ENCODE assay signal across 8 mouse cellular contexts in the genomic region with DNA sequence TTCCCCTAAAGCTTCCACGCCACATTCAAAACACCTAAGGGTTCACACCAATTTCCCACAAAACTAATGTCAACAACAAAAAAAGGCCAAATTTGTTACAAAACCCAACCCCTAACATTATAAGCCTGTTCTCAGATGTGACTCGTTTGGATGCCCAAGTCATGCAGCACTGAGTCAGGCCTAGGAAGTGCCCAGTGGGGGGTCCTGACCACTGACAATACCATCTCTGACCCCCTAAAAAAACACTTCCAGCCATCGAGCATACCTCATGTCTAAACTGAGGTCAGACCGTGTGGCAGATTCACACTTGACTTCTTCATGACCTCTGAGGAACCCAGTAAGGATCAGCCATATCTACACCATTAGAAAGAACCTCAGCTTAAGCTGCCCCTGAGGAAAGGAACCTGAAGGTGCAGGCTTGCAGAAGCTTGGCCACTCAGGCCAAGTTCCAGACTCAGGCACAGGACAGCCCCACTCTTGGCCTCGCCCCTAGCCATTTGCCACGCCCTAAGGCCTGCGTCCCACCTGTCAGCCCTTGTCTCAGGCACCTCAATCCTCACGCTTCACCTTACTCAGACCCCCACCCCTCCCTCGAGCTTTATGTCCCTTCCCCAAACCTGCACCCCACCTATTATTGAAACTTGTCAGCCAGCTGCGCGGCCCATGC. TPM values are rescaled to one million over a fixed set of nuclear protein-coding genes. Genes with fewer than 3 reads are reported as not detected.
DNase-seq lines count a peak whose midpoint lies in the region; ATAC-seq and TF ChIP-seq lines count a peak whose summit lies in the region.

No protein-coding gene starts in this region.

- peak overlapping the region; percentile 17 for H3K27ac ChIP-seq in kidney, adult 2 months (ENCODE audit: insufficient read depth, low read depth, low read length)
- H3K27ac ChIP-seq in heart, embryonic 15.5 days, result peak overlapping the region; percentile 84

- no peak for DNase-seq in kidney, adult 2 months
- DNase-seq in kidney, adult 18-20 months, result no peak
- peak; percentile 25 for DNase-seq in adipocyte (ENCODE audit: low spot score)
- DNase-seq in layer of hippocampus, adult 8-10 months (ENCODE audit: low spot score in 2 of 2), result no peak
- no peak for DNase-seq in kidney, postnatal 10 days

- peak; percentile 45 for ATAC-seq in heart, embryonic 15.5 days (replicated peaks; ENCODE audit: insufficient number of reproducible peaks, insufficient read depth, low FRiP score, low read depth)
- peak; percentile 31 for ATAC-seq in megakaryocyte, adult 5-6 weeks (ENCODE audit: poor library complexity, severe bottlenecking)
- no peak for ATAC-seq in frontal cortex, adult (ENCODE audit: low TSS enrichment)

- H3K27me3 ChIP-seq in kidney, adult 2 months (replicated peaks; ENCODE audit: control insufficient read depth, insufficient read depth, low read length), result no peaks in the 10 kb centered on the region
- H3K27me3 ChIP-seq in heart, embryonic 15.5 days, result no peaks in the 10 kb centered on the region

- peak overlapping the region; percentile 58 for H3K4me3 ChIP-seq in kidney, adult 2 months (ENCODE audit: insufficient read depth, low read depth, low read length)
- H3K4me3 ChIP-seq in heart, embryonic 15.5 days, result peak overlapping the region; percentile 69

- peaks cover 3% of the 10 kb centered on the region; the same call in 1 of the 2 replicates for H3K4me1 ChIP-seq in kidney, adult 2 months (ENCODE audit: control insufficient read depth, insufficient read depth, low read length)
- peaks cover 19% of the 10 kb centered on the region for H3K4me1 ChIP-seq in heart, embryonic 15.5 days (replicated peaks)

- TF ChIP-seq POLR2A in kidney, adult 2 months (IDR thresholded peaks at IDR 0.05; ENCODE audit: low read depth, low read length), result no peak

- no peaks in the 10 kb centered on the region for H3K9me3 ChIP-seq in heart, embryonic 15.5 days (replicated peaks)

- no peak overlapping the region; the same call in 1 of the 2 replicates for H3K9ac ChIP-seq in heart, embryonic 15.5 days

- no peak for TF ChIP-seq CTCF in kidney, adult 2 months (conservative IDR thresholded peaks at IDR 0.05; ENCODE audit: insufficient read depth, insufficient read length, low read depth, low read length)

- H3K36me3 ChIP-seq in kidney, adult 2 months (ENCODE audit: control insufficient read depth, insufficient read depth, low read length), result no peaks in the 10 kb centered on the region
- H3K36me3 ChIP-seq in heart, embryonic 15.5 days, result peaks cover 14% of the 10 kb centered on the region; the same call in 1 of the 2 replicates

- peak overlapping the region; percentile 91 for H3K4me2 ChIP-seq in heart, embryonic 15.5 days

- WGBS in kidney, adult 2 months, result 18% methylated on average over 11 of the region's 11 CpGs
- WGBS in heart, embryonic 15.5 days, result 24% methylated on average over 11 of the region's 11 CpGs

RNA-seq across cellular contexts. Expression of a gene that starts 0.7 kb away (rescaled TPM):
- 6.4 and 7.1 TPM in 2 replicates for polyA plus RNA-seq in kidney, adult 2 months (2012; rRNA removed)
- polyA plus RNA-seq in heart, embryonic 15.5 days (2015; fragmentation: Nextera tagmentation; extraction: Ambion mirVana), result 10.1 and 12.3 TPM in 2 replicates
- total RNA-seq in megakaryocyte, adult 5-6 weeks (2015), result 0.27 and 0.60 TPM in 2 replicates
- total RNA-seq in megakaryocyte, adult 5-6 weeks (2017), result 0.04 and 0.48 TPM in 2 replicates
- 100 to 1,000 TPM; 413 to 462 (median 429) TPM for total RNA-seq in layer of hippocampus, adult 8-10 months (2022)

RNA-seq across cellular contexts. Expression of a gene that starts 0.9 kb away (rescaled TPM):
- polyA plus RNA-seq in kidney, adult 2 months (2012; rRNA removed), result 16.3 and 17.5 TPM in 2 replicates
- polyA plus RNA-seq in heart, embryonic 15.5 days (2015; fragmentation: Nextera tagmentation; extraction: Ambion mirVana), result 5.0 and 8.5 TPM in 2 replicates
- 5.2 and 5.6 TPM in 2 replicates for total RNA-seq in megakaryocyte, adult 5-6 weeks (2015)
- total RNA-seq in megakaryocyte, adult 5-6 weeks (2017), result 3.3 and 4.1 TPM in 2 replicates
- total RNA-seq in layer of hippocampus, adult 8-10 months (2022), result 1 to 10 TPM; 6.7 to 9.0 (median 8.5) TPM

RNA-seq across cellular contexts. Expression of a gene that starts 51.3 kb away (rescaled TPM):
- 40.0 and 41.0 TPM in 2 replicates for polyA plus RNA-seq in kidney, adult 2 months (2012; rRNA removed)
- 32.4 and 38.9 TPM in 2 replicates for polyA plus RNA-seq in heart, embryonic 15.5 days (2015; fragmentation: Nextera tagmentation; extraction: Ambion mirVana)
- 40.8 and 44.1 TPM in 2 replicates for total RNA-seq in megakaryocyte, adult 5-6 weeks (2015)
- 67.0 and 72.5 TPM in 2 replicates for total RNA-seq in megakaryocyte, adult 5-6 weeks (2017)
- 10 to 100 TPM; 87.2 to 98.8 (median 91.4) TPM for total RNA-seq in layer of hippocampus, adult 8-10 months (2022)

Comparison
In these comparisons a context has a peak if more than half of its experiments do, and no peak if none do; other contexts are left out.
1. RNA of a gene that starts 0.7 kb away (total RNA-seq): 413 to 462 TPM in layer of hippocampus, adult 8-10 months; 0.04 to 0.60 TPM in megakaryocyte, adult 5-6 weeks; every median in the first group is over 100 times any median in the second.